Mouse (Mus musculus) leukemia stem cell, adult 10-12 weeks (primary cell): Measurements from ENCODE around the gene Bpifb3. TPM values are rescaled to one million over a fixed set of nuclear protein-coding genes. Genes with fewer than 3 reads are reported as not detected.

Experiments used
- polyA plus RNA-seq: library from polyadenylated mRNA; stranded (reverse); fragments of >175 nt; gene quantifications from 2 replicates; pipeline ENCODE4 v1.2.3, GENCODE M21; 2012; ENCODE audit warnings: low replicate concordance

Gene Bpifb3
- not detected in 2 replicates for polyA plus RNA-seq

GRCm38 (mm10) chr2:153917930-153918329 lies at the start of gene Bpifb3:
Bpifb3 (plus strand) TSS chr2:153918230.

GRCm38 (mm10) chr2:153870984-153871383 lies 47.0 kb upstream of the Bpifb3 start, which contains the start of gene Sun5:
Sun5 (minus strand) TSS chr2:153871084.

GRCm38 (mm10) chr2:153874745-153875144 lies 43.3 kb upstream of the Bpifb3 start, which contains the start of gene Bpifb2:
Bpifb2 (plus strand) TSS chr2:153875045.

GRCm38 (mm10) chr2:153900088-153900487 lies 17.9 kb upstream of the Bpifb3 start, which contains the start of gene Bpifb6:
Bpifb6 (plus strand) TSS chr2:153900388.

GRCm38 (mm10) chr2:153937843-153938242 lies 19.8 kb downstream of the Bpifb3 start, which contains the start of gene Bpifb4:
Bpifb4 (plus strand) TSS chr2:153938212.

GRCm38 (mm10) chr2:153974582-153974981 lies 56.6 kb downstream of the Bpifb3 start, which contains the start of gene Bpifa6:
Bpifa6 (plus strand) TSS chr2:153974945.

Other genes with a start within 250 kb of the Bpifb3 start
- 0.35 and 0.45 TPM in 2 replicates for gene Dnmt3c, start 221.6 kb upstream of the Bpifb3 start, polyA plus RNA-seq
- gene Mapre1, start 177.0 kb upstream of the Bpifb3 start, polyA plus RNA-seq, result 0.87 and 2.4 TPM in 2 replicates
- 0.20 and 0.28 TPM in 2 replicates for gene Efcab8, start 138.3 kb upstream of the Bpifb3 start, polyA plus RNA-seq
- gene Sun5, start 47.1 kb upstream of the Bpifb3 start, polyA plus RNA-seq, result not detected in 2 replicates
- gene Bpifb2, start 43.2 kb upstream of the Bpifb3 start, polyA plus RNA-seq, result not detected in 2 replicates
- not detected in 2 replicates for gene Bpifb6, start 17.8 kb upstream of the Bpifb3 start, polyA plus RNA-seq
- gene Bpifb4, start 20.0 kb downstream of the Bpifb3 start, polyA plus RNA-seq, result not detected in 2 replicates
- not detected in 2 replicates for gene Bpifa6, start 56.7 kb downstream of the Bpifb3 start, polyA plus RNA-seq
- not detected in 2 replicates for gene Bpifa2, start 90.0 kb downstream of the Bpifb3 start, polyA plus RNA-seq
- not detected in 2 replicates for gene Bpifa3, start 212.1 kb downstream of the Bpifb3 start, polyA plus RNA-seq
- gene Bpifa1, start 224.7 kb downstream of the Bpifb3 start, polyA plus RNA-seq, result not detected in 2 replicates
- gene Bpifa5, start 244.4 kb downstream of the Bpifb3 start, polyA plus RNA-seq, result not detected in 2 replicates